Mouse (Mus musculus): ENCODE data around the gene Gm5901.
"Not testable (repeated sequence)": the region's sequence is repeated elsewhere in the genome, so short reads cannot be mapped to it uniquely, and the experiment has no call there.

DNA sequence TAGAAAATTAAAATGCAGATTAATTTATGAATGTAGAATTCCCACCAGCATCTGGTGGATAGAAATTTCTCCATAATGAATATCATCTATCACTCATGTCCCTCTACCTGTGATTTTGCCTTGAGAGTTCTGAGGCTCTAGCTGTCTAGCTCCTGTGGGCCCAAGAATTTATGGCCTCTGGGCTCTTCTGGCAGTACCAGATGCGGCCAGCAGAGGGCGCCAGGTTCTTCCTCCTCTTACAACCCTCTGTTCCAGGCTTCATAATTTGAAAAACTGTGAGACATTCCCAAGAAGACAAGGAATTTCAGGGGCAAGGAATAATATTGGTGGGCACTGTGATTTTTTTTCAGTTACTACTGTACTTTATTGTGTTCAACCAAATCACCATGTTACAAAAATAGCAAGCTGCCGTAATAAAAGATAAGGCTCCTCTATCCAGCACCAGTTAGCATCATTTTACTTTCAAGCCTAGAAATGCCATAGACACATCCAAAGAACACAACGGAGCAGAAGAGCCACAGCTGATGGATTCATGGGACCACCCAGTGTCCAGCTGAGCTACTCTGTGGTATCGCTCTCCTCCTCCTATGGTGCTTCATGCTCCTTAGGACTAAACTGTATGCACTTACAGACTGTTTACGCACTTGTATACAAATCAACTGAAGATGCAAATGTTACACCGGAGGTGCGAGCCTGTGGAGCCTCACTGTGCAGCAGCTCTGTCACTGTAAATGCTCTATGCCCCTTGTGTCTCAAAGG lies 37.2 kb downstream of the Gm5901 start:
- TF ChIP-seq POLR2A (IDR thresholded peaks at IDR 0.05; ENCODE audit: insufficient read depth, low read depth, low read length), result not testable (repeated sequence)
- peak; percentile 96 for TF ChIP-seq CTCF (IDR thresholded peaks at IDR 0.05)
